Mouse (Mus musculus) bone marrow macrophage, adult 2 months (primary cell): ENCODE measurements around the gene Glce.

Experiments
- CTCF ChIP-seq: IDR thresholded peaks from 2 replicates; pipeline ENCODE4 v1.5.1; 2012; ENCODE audit warnings: low read depth, mild to moderate bottlenecking, low read length, moderate library complexity
- POLR2A ChIP-seq: IDR thresholded peaks from 2 replicates; pipeline ENCODE4 v1.6.1; 2012; ENCODE audit warnings: mild to moderate bottlenecking, low read depth, low read length, borderline replicate concordance

DNA sequence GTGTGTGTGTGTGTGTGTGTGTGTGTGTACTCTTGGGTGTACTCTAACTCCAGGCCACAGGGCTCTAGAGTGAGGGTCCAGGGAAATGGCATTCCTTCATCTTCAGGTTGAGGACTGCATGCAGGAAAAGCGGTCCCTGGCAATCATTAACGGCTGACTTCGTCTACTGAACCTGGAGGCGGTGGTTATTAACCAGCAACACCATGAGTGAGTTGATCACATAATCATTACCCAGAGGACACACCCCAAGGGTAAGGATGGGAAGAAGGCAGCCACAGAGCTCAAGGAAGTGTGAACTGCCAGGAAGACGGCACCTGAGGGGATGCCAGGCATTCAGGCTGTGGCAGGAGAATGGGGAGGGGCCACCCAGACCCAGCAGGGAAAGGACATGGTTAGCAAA is 114.1 kb downstream of the Glce start:
- TF ChIP-seq CTCF (no peak), POLR2A (no peak)
